Mouse (Mus musculus): ENCODE measurements around the gene Pxt1.

GRCm38 (mm10) chr17:28913200-28913599, 30.4 kb downstream of the Pxt1 start:
- TF ChIP-seq CTCF (IDR thresholded peaks at IDR 0.05; ENCODE audit: extremely low read depth, insufficient read length, insufficient replicate concordance, low read depth, low read length) (no peak), POLR2A (IDR thresholded peaks at IDR 0.05; ENCODE audit: low read depth, low read length) (no peak)

All from small intestine, adult 2 months (tissue).